Mouse (Mus musculus): ENCODE results near the gene Sec22c.

GRCm38 (mm10) chr9:121754624-121755023 lies 49.3 kb upstream of the Sec22c start:
- TF ChIP-seq TAL1 (IDR thresholded peaks at IDR 0.05; ENCODE audit: low read length): no peak
- no peak for TF ChIP-seq GATA1 (IDR thresholded peaks at IDR 0.05; ENCODE audit: low read length)

All from erythroblast, embryonic 14.5 days (primary cell).